Mouse (Mus musculus) heart, adult 2 months (tissue): ENCODE data around the gene Mul1.

Experiments
- CTCF ChIP-seq: fragments of 200-600 bp; IDR thresholded peaks from 2 replicates; pipeline ENCODE4 v1.8.1; 2022; ENCODE audit warnings: antibody characterized with exemption, mild to moderate bottlenecking, moderate library complexity
- EP300 ChIP-seq: fragments of 200-500 bp; IDR thresholded peaks from 2 replicates; pipeline ENCODE4 v1.6.1; 2011; ENCODE audit warnings: low read depth, low read length, control low read depth; ENCODE audit not compliant: insufficient read depth
- POLR2A ChIP-seq: fragments of 200-500 bp; IDR thresholded peaks from 2 replicates; pipeline ENCODE4 v1.6.1; 2011; ENCODE audit warnings: mild to moderate bottlenecking, low read depth, low read length, control low read depth; ENCODE audit not compliant: insufficient read depth

DNA sequence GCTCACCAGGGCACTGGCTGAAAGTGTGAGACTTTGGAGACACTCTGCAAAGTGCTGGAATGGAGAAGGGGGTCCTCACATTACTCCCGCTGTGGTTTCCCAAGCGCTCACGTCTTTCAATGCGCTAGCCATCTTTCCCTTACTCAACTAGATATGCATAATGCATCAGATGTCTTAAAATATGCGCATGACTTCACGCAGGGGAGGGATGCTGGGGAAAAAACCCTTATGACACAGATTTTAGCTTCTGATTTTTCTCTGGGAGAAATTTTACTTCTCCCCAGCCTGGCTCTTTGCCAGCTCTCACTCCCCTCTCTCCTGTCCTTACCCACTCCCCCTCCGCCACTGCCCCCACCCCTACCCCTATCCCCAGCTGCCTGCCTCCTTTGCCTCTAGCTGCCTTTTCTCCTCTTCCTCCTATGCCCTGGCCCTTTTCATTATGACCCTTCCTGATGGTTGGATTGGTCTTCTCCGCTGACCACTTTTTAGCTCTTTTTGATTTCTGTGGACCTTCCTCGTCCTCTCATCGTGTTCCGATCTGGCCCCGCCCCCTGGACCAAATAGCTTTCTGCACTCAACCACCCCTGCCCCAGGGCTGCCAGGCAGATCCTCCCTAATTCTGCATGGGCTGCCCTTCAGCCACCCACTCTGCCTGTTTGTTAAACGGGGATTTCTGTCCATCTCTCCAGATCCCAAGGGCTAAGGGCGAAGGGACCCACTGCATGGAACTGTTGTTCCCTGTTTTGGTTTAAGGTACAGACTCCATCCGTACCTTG, 13.5 kb downstream of the Mul1 start:
- no peak for TF ChIP-seq CTCF
- TF ChIP-seq POLR2A = no peak
- TF ChIP-seq EP300 = no peak
